Mouse (Mus musculus): ENCODE results near the gene Gm4881. TPM values are rescaled to one million over a fixed set of nuclear protein-coding genes. Genes with fewer than 3 reads are reported as not detected.

The Gm4881 gene
- not detected in 2 replicates for total RNA-seq (2014; rRNA removed; ENCODE audit: low replicate concordance)
- polyA plus RNA-seq (2015; fragmentation: Nextera tagmentation; extraction: Ambion mirVana) = not detected in 2 replicates

- Histone ChIP-seq H3K36me3 (replicated peaks; ENCODE audit: control insufficient read depth, insufficient read depth, low read length) (no peaks in the 10 kb centered on the region), H3K9me3 (replicated peaks; ENCODE audit: control insufficient read depth, low read length) (no peaks in the 10 kb centered on the region), H3K27ac (ENCODE audit: low read depth) (no peak within 1 kb of the TSS), H3K9ac (replicated peaks; ENCODE audit: low read depth, low read length) (0 out of 2 replicates have a peak within 1 kb of the TSS, but pooled peaks have one; percentile 26), H3K27me3 (ENCODE audit: control insufficient read depth, insufficient read depth, low read length) (peaks cover 99% of the 10 kb centered on the region), H3K4me3 (ENCODE audit: low read depth, low read length) (peak within 1 kb of the TSS; percentile 42), H3K4me2 (ENCODE audit: low read depth, low read length) (peak within 1 kb of the TSS; percentile 60), H3K4me1 (ENCODE audit: control insufficient read depth, insufficient read depth) (no peaks in the 10 kb centered on the region)
- DNase-seq (ENCODE audit: low spot score) = no peak
- ATAC-seq (ENCODE audit: insufficient read depth, low read depth) = no peak
- TF ChIP-seq CTCF (IDR thresholded peaks at IDR 0.05; ENCODE audit: low read depth) (no peak), EP300 (IDR thresholded peaks at IDR 0.05; ENCODE audit: low read depth) (no peak)
- WGBS = 1% methylated on average over 61 of the region's 72 CpGs
These were observed at the start of gene Gm4881 for GRCm38 (mm10) chr7:24944257-24944950. Gm4881 (minus strand) TSS chr7:24944494.

- no peak for DNase-seq (ENCODE audit: low spot score)
- no peak for TF ChIP-seq CTCF (IDR thresholded peaks at IDR 0.05; ENCODE audit: low read depth)
- TF ChIP-seq EP300 (IDR thresholded peaks at IDR 0.05; ENCODE audit: low read depth) = no peak
- Histone ChIP-seq H3K27ac (ENCODE audit: low read depth) (no peak overlapping the region), H3K4me1 (ENCODE audit: control insufficient read depth, insufficient read depth) (no peaks in the 10 kb centered on the region), H3K9ac (replicated peaks; ENCODE audit: low read depth, low read length) (no peak overlapping the region), H3K4me2 (ENCODE audit: low read depth, low read length) (no peak overlapping the region), H3K27me3 (ENCODE audit: control insufficient read depth, insufficient read depth, low read length) (no peaks in the 10 kb centered on the region), H3K4me3 (ENCODE audit: low read depth, low read length) (no peak overlapping the region), H3K9me3 (replicated peaks; ENCODE audit: control insufficient read depth, low read length) (no peaks in the 10 kb centered on the region), H3K36me3 (replicated peaks; ENCODE audit: control insufficient read depth, insufficient read depth, low read length) (no peaks in the 10 kb centered on the region)
- no peak for ATAC-seq (ENCODE audit: insufficient read depth, low read depth)
- 56% methylated on average over 6 of the region's 6 CpGs for WGBS
These were observed 48.8 kb upstream of the Gm4881 start for GRCm38 (mm10) chr7:24993081-24993480.

- TF ChIP-seq CTCF (IDR thresholded peaks at IDR 0.05; ENCODE audit: low read depth) = no peak
- no peak for TF ChIP-seq EP300 (IDR thresholded peaks at IDR 0.05; ENCODE audit: low read depth)
- no peak overlapping the region for H3K4me3 ChIP-seq (ENCODE audit: low read depth, low read length)
- H3K9ac ChIP-seq (replicated peaks; ENCODE audit: low read depth, low read length) = no peak overlapping the region
- no peak overlapping the region for H3K4me2 ChIP-seq (ENCODE audit: low read depth, low read length)
- no peak overlapping the region for H3K27ac ChIP-seq (ENCODE audit: low read depth)
- H3K36me3 ChIP-seq (replicated peaks; ENCODE audit: control insufficient read depth, insufficient read depth, low read length) = no peaks in the 10 kb centered on the region
- DNase-seq (ENCODE audit: low spot score) (no peak), ATAC-seq (ENCODE audit: insufficient read depth, low read depth) (no peak)
- no peaks in the 10 kb centered on the region for H3K27me3 ChIP-seq (ENCODE audit: control insufficient read depth, insufficient read depth, low read length)
- no peaks in the 10 kb centered on the region for H3K9me3 ChIP-seq (replicated peaks; ENCODE audit: control insufficient read depth, low read length)
- 77% methylated on average over 8 of the region's 8 CpGs for WGBS
- H3K4me1 ChIP-seq (ENCODE audit: control insufficient read depth, insufficient read depth) = no peaks in the 10 kb centered on the region
These were observed 46.2 kb upstream of the Gm4881 start for GRCm38 (mm10) chr7:24990478-24990877.

- Histone ChIP-seq H3K27ac (ENCODE audit: low read depth) (no peak overlapping the region), H3K4me2 (ENCODE audit: low read depth, low read length) (no peak overlapping the region), H3K36me3 (replicated peaks; ENCODE audit: control insufficient read depth, insufficient read depth, low read length) (no peaks in the 10 kb centered on the region), H3K9ac (replicated peaks; ENCODE audit: low read depth, low read length) (no peak overlapping the region), H3K4me3 (ENCODE audit: low read depth, low read length) (no peak overlapping the region), H3K27me3 (ENCODE audit: control insufficient read depth, insufficient read depth, low read length) (no peaks in the 10 kb centered on the region), H3K9me3 (replicated peaks; ENCODE audit: control insufficient read depth, low read length) (no peaks in the 10 kb centered on the region), H3K4me1 (ENCODE audit: control insufficient read depth, insufficient read depth) (no peaks in the 10 kb centered on the region)
- ATAC-seq (ENCODE audit: insufficient read depth, low read depth) (no peak), DNase-seq (ENCODE audit: low spot score) (no peak)
- 65% methylated on average over 14 of the region's 14 CpGs for WGBS
- TF ChIP-seq EP300 (IDR thresholded peaks at IDR 0.05; ENCODE audit: low read depth) (no peak), CTCF (IDR thresholded peaks at IDR 0.05; ENCODE audit: low read depth) (no peak)
These were observed 43.6 kb upstream of the Gm4881 start for GRCm38 (mm10) chr7:24987941-24988340.

- H3K4me1 ChIP-seq (ENCODE audit: control insufficient read depth, insufficient read depth) = no peaks in the 10 kb centered on the region
- no peak overlapping the region for H3K9ac ChIP-seq (replicated peaks; ENCODE audit: low read depth, low read length)
- H3K4me2 ChIP-seq (ENCODE audit: low read depth, low read length) = no peak overlapping the region
- no peak overlapping the region for H3K4me3 ChIP-seq (ENCODE audit: low read depth, low read length)
- ATAC-seq (ENCODE audit: insufficient read depth, low read depth) (no peak), DNase-seq (ENCODE audit: low spot score) (no peak)
- no peaks in the 10 kb centered on the region for H3K36me3 ChIP-seq (replicated peaks; ENCODE audit: control insufficient read depth, insufficient read depth, low read length)
- TF ChIP-seq CTCF (IDR thresholded peaks at IDR 0.05; ENCODE audit: low read depth) (no peak), EP300 (IDR thresholded peaks at IDR 0.05; ENCODE audit: low read depth) (no peak)
- no peak overlapping the region for H3K27ac ChIP-seq (ENCODE audit: low read depth)
- WGBS = 66% methylated on average over 5 of the region's 5 CpGs
- H3K27me3 ChIP-seq (ENCODE audit: control insufficient read depth, insufficient read depth, low read length) = no peaks in the 10 kb centered on the region
- no peaks in the 10 kb centered on the region for H3K9me3 ChIP-seq (replicated peaks; ENCODE audit: control insufficient read depth, low read length)
These were observed 41.5 kb upstream of the Gm4881 start for GRCm38 (mm10) chr7:24985799-24986198.

GRCm38 (mm10) chr7:24984307-24984706 lies 40.0 kb upstream of the Gm4881 start:
- Histone ChIP-seq H3K9ac (replicated peaks; ENCODE audit: low read depth, low read length) (no peak overlapping the region), H3K36me3 (replicated peaks; ENCODE audit: control insufficient read depth, insufficient read depth, low read length) (no peaks in the 10 kb centered on the region), H3K27ac (ENCODE audit: low read depth) (no peak overlapping the region), H3K4me2 (ENCODE audit: low read depth, low read length) (no peak overlapping the region), H3K27me3 (ENCODE audit: control insufficient read depth, insufficient read depth, low read length) (no peaks in the 10 kb centered on the region), H3K9me3 (replicated peaks; ENCODE audit: control insufficient read depth, low read length) (no peaks in the 10 kb centered on the region), H3K4me3 (ENCODE audit: low read depth, low read length) (no peak overlapping the region), H3K4me1 (ENCODE audit: control insufficient read depth, insufficient read depth) (no peaks in the 10 kb centered on the region)
- TF ChIP-seq EP300 (IDR thresholded peaks at IDR 0.05; ENCODE audit: low read depth) = no peak
- TF ChIP-seq CTCF (IDR thresholded peaks at IDR 0.05; ENCODE audit: low read depth) = no peak
- ATAC-seq (ENCODE audit: insufficient read depth, low read depth) (no peak), DNase-seq (ENCODE audit: low spot score) (no peak)
- whole genome bisulfite sequencing = 81% methylated on average over 2 of the region's 2 CpGs
